9 mouse cellular contexts compared by ENCODE assay signal in genomic region chr14:17660329-17661099, GRCm38 (mm10). TPM values are rescaled to one million over a fixed set of nuclear protein-coding genes. Genes with fewer than 3 reads are reported as not detected.
DNase-seq lines count a peak whose midpoint lies in the region; ATAC-seq and TF ChIP-seq lines count a peak whose summit lies in the region.
"Had no signal": no experiment of that assay in that cellular context is flagged by ENCODE, and none has a peak within 500 bp of the region (broad histone marks: within the 10 kb centered on the region; RNA-seq: fewer than 3 reads in every experiment).

No protein-coding gene starts in this region.

- peak; percentile 70 for ATAC-seq in frontal cortex, adult (ENCODE audit: low TSS enrichment)
- ATAC-seq in hematopoietic stem cell, adult 5-6 weeks (replicated peaks in 1 of 2; ENCODE audit: insufficient read depth in 1 of 2, low FRiP score in 2 of 2, low TSS enrichment in 1 of 2, low read depth in 1 of 2, poor library complexity in 2 of 2, severe bottlenecking in 2 of 2), result peak; percentile 39 to 60
- ATAC-seq in neural tube, embryonic 15.5 days (ENCODE audit: low FRiP score), result peak; percentile 93

- in situ Hi-C loops in CH12.LX (cut with MboI; ENCODE audit: low pct_ligation_motif_present, low pct_unique_long_range_greater_than_20kb, low sequenced_read_pairs), result loop anchor here (25.0 kb wide), 1 partner anchor 527 kb away; no protein-coding TSS in a partner anchor

- peaks cover 6% of the 10 kb centered on the region for H3K27me3 ChIP-seq in CH12.LX (replicated peaks)
- peaks cover 14% of the 10 kb centered on the region for H3K27me3 ChIP-seq in neural tube, embryonic 15.5 days (replicated peaks)

- TF ChIP-seq CTCF in CH12.LX (conservative IDR thresholded peaks at IDR 0.05 in 1 of 2, IDR thresholded peaks at IDR 0.05 in 1 of 2; ENCODE audit: low read depth in 2 of 2, low read length in 2 of 2), result peak in 1 of 2 experiments; percentile 28; a peak in 2 of 4 replicates
- TF ChIP-seq CTCF in lung, adult 2 months (IDR thresholded peaks at IDR 0.05; ENCODE audit: insufficient read depth, low read length), result no peak

- no peak for TF ChIP-seq EP300 in CH12.LX (IDR thresholded peaks at IDR 0.05; ENCODE audit: low read length)

- H3K4me2 ChIP-seq in CH12.LX (ENCODE audit: insufficient read depth, low read depth, poor library complexity, severe bottlenecking), result peak overlapping the region; percentile 83
- H3K4me2 ChIP-seq in neural tube, embryonic 15.5 days, result peak overlapping the region; percentile 97

- no peaks in the 10 kb centered on the region for H3K79me2 ChIP-seq in CH12.LX (replicated peaks; ENCODE audit: control insufficient read depth, extremely low read depth, insufficient read depth, poor library complexity, severe bottlenecking)

- no peak overlapping the region for H3K27ac ChIP-seq in CH12.LX (ENCODE audit: insufficient read depth, low read depth)
- H3K27ac ChIP-seq in neural tube, embryonic 15.5 days (replicated peaks), result no peak overlapping the region

- dilution Hi-C loops in CH12.LX (cut with MboI; ENCODE audit: extremely low pct_ligation_motif_present, extremely low pct_unique_long_range_greater_than_20kb, low sequenced_read_pairs), result no loop called here

- no peaks in the 10 kb centered on the region for H3K9me3 ChIP-seq in CH12.LX (replicated peaks; ENCODE audit: low read length)
- no peaks in the 10 kb centered on the region for H3K9me3 ChIP-seq in neural tube, embryonic 15.5 days (replicated peaks)

- WGBS in lung, adult 2 months, result 1% methylated on average over 82 of the region's 82 CpGs
- WGBS in neural tube, embryonic 15.5 days, result under 1% methylated on average over 78 of the region's 82 CpGs

- H3K4me3 ChIP-seq in CH12.LX (replicated peaks in 1 of 3; ENCODE audit: low read depth in 2 of 3, low read length in 2 of 3, poor library complexity in 1 of 3), result peak overlapping the region; percentile 32 to 67 (median 63)
- H3K4me3 ChIP-seq in lung, adult 2 months (replicated peaks; ENCODE audit: extremely low read depth, low read depth, low read length), result peak overlapping the region; percentile 74
- peak overlapping the region; percentile 77 for H3K4me3 ChIP-seq in neural tube, embryonic 15.5 days (replicated peaks)

- TF ChIP-seq RAD21 in CH12.LX (IDR thresholded peaks at IDR 0.05; ENCODE audit: low read depth, low read length), result no peak; the same call in 1 of the 2 replicates

- peak overlapping the region; percentile 39 for H3K9ac ChIP-seq in CH12.LX (ENCODE audit: insufficient read depth, low read depth)
- H3K9ac ChIP-seq in neural tube, embryonic 15.5 days (replicated peaks), result peak overlapping the region; percentile 64

- DNase-seq in CH12.LX (ENCODE audit: extremely low read depth), result peak; percentile 45
- DNase-seq in cerebellum, adult 18-20 months, result peak; percentile 75 to 80
- peak; percentile 54 to 72 for DNase-seq in layer of hippocampus, adult 8-10 months (ENCODE audit: low spot score in 2 of 2)
- peak; percentile 81 for DNase-seq in lung, adult 2 months
- DNase-seq in testis, postnatal 10 days (ENCODE audit: low spot score), result peak; percentile 86

- no peak for TF ChIP-seq POLR2A in CH12.LX (IDR thresholded peaks at IDR 0.05; ENCODE audit: low read depth, low read length)
- no peak; the same call in 1 of the 2 replicates for TF ChIP-seq POLR2A in lung, adult 2 months (IDR thresholded peaks at IDR 0.05; ENCODE audit: borderline replicate concordance, extremely low read depth, low read depth, low read length)

- no peaks in the 10 kb centered on the region for H3K36me3 ChIP-seq in CH12.LX (replicated peaks in 1 of 2; ENCODE audit: control insufficient read depth in 1 of 2, insufficient read depth in 1 of 2, low read length in 1 of 2)
- H3K36me3 ChIP-seq in neural tube, embryonic 15.5 days, result no peaks in the 10 kb centered on the region

- peaks cover 0 to 8% of the 10 kb centered on the region in 2 experiments; a peak in 2 of 4 replicates for H3K4me1 ChIP-seq in CH12.LX (ENCODE audit: control insufficient read depth in 1 of 2, insufficient read depth in 2 of 2)
- peaks cover 3% of the 10 kb centered on the region for H3K4me1 ChIP-seq in lung, adult 2 months (ENCODE audit: control insufficient read depth, insufficient read depth, low read length)
- H3K4me1 ChIP-seq in neural tube, embryonic 15.5 days, result peaks cover 23% of the 10 kb centered on the region

TF ChIP-seq in CH12.LX, 34 proteins besides CTCF, POLR2A, EP300 and RAD21:
- TF ChIP-seq MXI1 (IDR thresholded peaks at IDR 0.05; ENCODE audit: low read depth, low read length) (peak; percentile 51; the same call in 1 of the 2 replicates), RCOR1 (conservative IDR thresholded peaks at IDR 0.05; ENCODE audit: low read depth, low read length) (no peak), MEF2A (IDR thresholded peaks at IDR 0.05; ENCODE audit: borderline replicate concordance, low read depth, low read length) (peak; percentile 21; the same call in 1 of the 2 replicates), UBTF (IDR thresholded peaks at IDR 0.05; ENCODE audit: low read depth, low read length) (peak; percentile 85), NRF1 (IDR thresholded peaks at IDR 0.05; ENCODE audit: low read depth, low read length) (peak; percentile 27; the same call in 1 of the 2 replicates)

RNA-seq across cellular contexts. Expression of gene Thrb, which starts 0.5 kb away (rescaled TPM):
- total RNA-seq in CH12.LX (2012; rRNA removed) (0.50 and 1.6 TPM in 2 replicates), CH12.LX (2014; rRNA removed) (0.59 and 0.60 TPM in 2 replicates)
- polyA plus RNA-seq in CH12.LX (2012; ENCODE audit: insufficient read length, low read depth), result 0.56 and 0.71 TPM in 2 replicates
- 1.7 and 3.6 TPM in 2 replicates for total RNA-seq in hematopoietic stem cell, adult 5-6 weeks (2017)
- 10 to 100 TPM; 51.1 to 64.3 (median 52.5) TPM for total RNA-seq in layer of hippocampus, adult 8-10 months (2022)
- polyA plus RNA-seq in lung, adult 2 months (2012; rRNA removed), result 5.4 and 5.6 TPM in 2 replicates
- 1.0 and 1.8 TPM in 2 replicates for polyA plus RNA-seq in neural tube, embryonic 15.5 days (2015; fragmentation: Nextera tagmentation; extraction: Ambion mirVana)
- total RNA-seq: MEL had no signal

Comparison
In these comparisons a context has a peak if more than half of its experiments do, and no peak if none do; other contexts are left out.
1. RNA of gene Thrb, which starts 0.5 kb away (total RNA-seq): 51.1 to 64.3 TPM in layer of hippocampus, adult 8-10 months; 1.7 to 3.6 TPM in hematopoietic stem cell, adult 5-6 weeks and 0.50 to 1.6 TPM in CH12.LX; every median in the first group is over 10 times any median in the second.
2. Peak in every context shown above with its lines, with median percentiles within 50 percentile points of each other: DNase-seq, H3K4me3 ChIP-seq and ATAC-seq.